Mouse (Mus musculus) heart, embryonic 15.5 days (tissue): ENCODE measurements around the gene Cdh16. TPM values are rescaled to one million over a fixed set of nuclear protein-coding genes. Genes with fewer than 3 reads are reported as not detected.

ENCODE experiments used
- ATAC-seq: fragments of 200-750 bp; cut with Nextera tagmentation; replicated peaks from 2 replicates; pipeline ENCODE4 v1.8.0; 2017; ENCODE audit warnings: low read depth, moderate TSS enrichment; ENCODE audit not compliant: insufficient number of reproducible peaks, insufficient read depth, low FRiP score
- H3K27ac ChIP-seq: fragments of 300-500 bp; sonication (generic); 2 replicates; pipeline ENCODE4 v1.5.1; 2015; ENCODE audit warnings: mild to moderate bottlenecking, inconsistent platforms
- H3K27me3 ChIP-seq: fragments of 300-500 bp; sonication (generic); 2 replicates; pipeline ENCODE4 v1.6.1; 2015; ENCODE audit warnings: inconsistent platforms
- H3K36me3 ChIP-seq: fragments of 300-500 bp; sonication (generic); 2 replicates; pipeline ENCODE4 v1.6.1; 2015; ENCODE audit warnings: mild to moderate bottlenecking, inconsistent platforms
- H3K4me1 ChIP-seq: fragments of 300-500 bp; sonication (generic); replicated peaks from 2 replicates; pipeline ENCODE4 v1.6.1; 2015; ENCODE audit warnings: inconsistent platforms
- H3K4me2 ChIP-seq: fragments of 300-500 bp; sonication (generic); 2 replicates; pipeline ENCODE4 v1.6.1; 2015; ENCODE audit warnings: inconsistent platforms, mild to moderate bottlenecking, moderate library complexity
- H3K4me3 ChIP-seq: fragments of 300-500 bp; sonication (generic); 2 replicates; pipeline ENCODE4 v1.5.1; 2015; ENCODE audit warnings: mild to moderate bottlenecking, inconsistent platforms
- H3K9ac ChIP-seq: fragments of 300-500 bp; sonication (generic); 2 replicates; pipeline ENCODE4 v1.6.1; 2015; ENCODE audit warnings: mild to moderate bottlenecking, inconsistent platforms
- H3K9me3 ChIP-seq: fragments of 300-500 bp; sonication (generic); replicated peaks from 2 replicates; pipeline ENCODE4 v1.6.1; 2016; ENCODE audit warnings: inconsistent platforms
- WGBS: fragments of 180-500 bp; shearing (Covaris S2); methylation state at CpG from one replicate; pipeline ENCODE4 v1.1.7; 2015; ENCODE audit warnings: mixed read lengths; 5-methylcytosine and 5-hydroxymethylcytosine counted together
- polyA plus RNA-seq: library from polyadenylated mRNA; unstranded; fragments of >200 nt; fragmentation: Nextera tagmentation; extraction: Ambion mirVana; gene quantifications from 2 replicates; pipeline ENCODE4 v1.2.1, GENCODE M21; 2015

Gene Cdh16
- polyA plus RNA-seq, 1 experiment from 2014 or later: 20.2 TPM

GRCm38 (mm10) chr8:104633156-104633744 lies 9.1 kb upstream of the Cdh16 start:
- ATAC-seq: no peak
- Histone ChIP-seq H3K9me3 (no peaks in the 10 kb centered on the region), H3K9ac (0 out of 2 replicates have a peak overlapping the region, but pooled peaks have one; percentile 10), H3K4me1 (peaks cover 37% of the 10 kb centered on the region), H3K4me3 (no peak overlapping the region), H3K27ac (peak overlapping the region; percentile 95), H3K36me3 (peaks cover 18% of the 10 kb centered on the region; the same call in 1 of the 2 replicates), H3K4me2 (no peak overlapping the region), H3K27me3 (no peaks in the 10 kb centered on the region)
- 38% methylated on average over 9 of the region's 9 CpGs for WGBS

GRCm38 (mm10) chr8:104632486-104632885 lies 8.3 kb upstream of the Cdh16 start:
- 59% methylated on average over 6 of the region's 6 CpGs for WGBS
- ATAC-seq: no peak
- no peak overlapping the region for H3K4me3 ChIP-seq
- peaks cover 44% of the 10 kb centered on the region for H3K4me1 ChIP-seq
- peak overlapping the region; percentile 82; the same call in 1 of the 2 replicates for H3K9ac ChIP-seq
- no peaks in the 10 kb centered on the region for H3K9me3 ChIP-seq
- peak overlapping the region; percentile 95 for H3K27ac ChIP-seq
- peaks cover 22% of the 10 kb centered on the region; the same call in 1 of the 2 replicates for H3K36me3 ChIP-seq
- peak overlapping the region; percentile 65 for H3K4me2 ChIP-seq
- no peaks in the 10 kb centered on the region for H3K27me3 ChIP-seq

GRCm38 (mm10) chr8:104631975-104632374 lies 7.8 kb upstream of the Cdh16 start:
- Histone ChIP-seq H3K27me3 (no peaks in the 10 kb centered on the region), H3K36me3 (peaks cover 23% of the 10 kb centered on the region; the same call in 1 of the 2 replicates), H3K4me2 (peak overlapping the region; percentile 65), H3K27ac (peak overlapping the region; percentile 95), H3K9me3 (no peaks in the 10 kb centered on the region), H3K9ac (peak overlapping the region; percentile 82), H3K4me3 (peak overlapping the region; percentile 75), H3K4me1 (peaks cover 48% of the 10 kb centered on the region)
- WGBS: 23% methylated on average over 5 of the region's 5 CpGs
- no peak for ATAC-seq

GRCm38 (mm10) chr8:104630981-104631663 lies 6.9 kb upstream of the Cdh16 start, which contains the start of gene Rrad:
Rrad (minus strand) TSS chr8:104631327.
- Histone ChIP-seq H3K4me1 (peaks cover 48% of the 10 kb centered on the region), H3K4me2 (peak within 1 kb of the TSS; percentile 65)

GRCm38 (mm10) chr8:104630574-104630973 lies 6.4 kb upstream of the Cdh16 start:
- H3K9ac ChIP-seq: peak overlapping the region; percentile 82
- peak overlapping the region; percentile 75 for H3K4me3 ChIP-seq
- H3K4me2 ChIP-seq: peak overlapping the region; percentile 65
- peaks cover 51% of the 10 kb centered on the region for H3K4me1 ChIP-seq
- no peaks in the 10 kb centered on the region for H3K27me3 ChIP-seq
- H3K27ac ChIP-seq: peak overlapping the region; percentile 95
- H3K9me3 ChIP-seq: no peaks in the 10 kb centered on the region
- under 1% methylated on average over 36 of the region's 36 CpGs for WGBS
- peaks cover 19% of the 10 kb centered on the region; the same call in 1 of the 2 replicates for H3K36me3 ChIP-seq
- ATAC-seq: peak; percentile 9

More at GRCm38 (mm10) chr8:104630981-104631663, 6.9 kb upstream of the Cdh16 start, which contains the start of gene Rrad:
- Histone ChIP-seq H3K27ac (peak within 1 kb of the TSS; percentile 95), H3K36me3 (peaks cover 23% of the 10 kb centered on the region; the same call in 1 of the 2 replicates), H3K4me3 (peak within 1 kb of the TSS; percentile 75), H3K9ac (peak within 1 kb of the TSS; percentile 82), H3K9me3 (no peaks in the 10 kb centered on the region), H3K27me3 (no peaks in the 10 kb centered on the region)
- under 1% methylated on average over 25 of the region's 28 CpGs for WGBS
- peak; percentile 81 for ATAC-seq

- peak overlapping the region; percentile 65 for H3K4me2 ChIP-seq
- peak overlapping the region; percentile 82 for H3K9ac ChIP-seq
- WGBS: 9% methylated on average over 8 of the region's 8 CpGs
- H3K27ac ChIP-seq: peak overlapping the region; percentile 95
- peaks cover 15% of the 10 kb centered on the region; the same call in 1 of the 2 replicates for H3K36me3 ChIP-seq
- H3K9me3 ChIP-seq: no peaks in the 10 kb centered on the region
- no peaks in the 10 kb centered on the region for H3K27me3 ChIP-seq
- H3K4me1 ChIP-seq: peaks cover 53% of the 10 kb centered on the region
- ATAC-seq: no peak
- peak overlapping the region; percentile 75 for H3K4me3 ChIP-seq
Measured at GRCm38 (mm10) chr8:104630111-104630479, 5.9 kb upstream of the Cdh16 start.

- WGBS: 19% methylated on average over 22 of the region's 22 CpGs
- ATAC-seq: peak; percentile 41
- Histone ChIP-seq H3K27me3 (no peaks in the 10 kb centered on the region), H3K27ac (peak overlapping the region; percentile 95), H3K9ac (peak overlapping the region; percentile 82), H3K4me3 (peak overlapping the region; percentile 75), H3K4me2 (peak overlapping the region; percentile 65), H3K4me1 (peaks cover 59% of the 10 kb centered on the region), H3K36me3 (peaks cover 11% of the 10 kb centered on the region; the same call in 1 of the 2 replicates), H3K9me3 (no peaks in the 10 kb centered on the region)
Measured at GRCm38 (mm10) chr8:104629306-104630110, 5.3 kb upstream of the Cdh16 start.

- Histone ChIP-seq H3K4me2 (peak overlapping the region; percentile 65), H3K9ac (peak overlapping the region; percentile 82; the same call in 1 of the 2 replicates), H3K36me3 (peaks cover 11% of the 10 kb centered on the region; the same call in 1 of the 2 replicates), H3K9me3 (no peaks in the 10 kb centered on the region), H3K4me3 (peak overlapping the region; percentile 75), H3K4me1 (peaks cover 60% of the 10 kb centered on the region), H3K27ac (peak overlapping the region; percentile 95), H3K27me3 (no peaks in the 10 kb centered on the region)
- WGBS: 85% methylated on average over 21 of the region's 21 CpGs
- no peak for ATAC-seq
Measured at GRCm38 (mm10) chr8:104628402-104628801, 4.2 kb upstream of the Cdh16 start.

- no peak for ATAC-seq
- H3K9ac ChIP-seq: no peak overlapping the region
- no peak overlapping the region for H3K4me3 ChIP-seq
- 56% methylated on average over 4 of the region's 4 CpGs for WGBS
- H3K27me3 ChIP-seq: no peaks in the 10 kb centered on the region
- peaks cover 50% of the 10 kb centered on the region for H3K4me1 ChIP-seq
- H3K36me3 ChIP-seq: peaks cover 11% of the 10 kb centered on the region; the same call in 1 of the 2 replicates
- H3K27ac ChIP-seq: peak overlapping the region; percentile 95
- no peak overlapping the region for H3K4me2 ChIP-seq
- no peaks in the 10 kb centered on the region for H3K9me3 ChIP-seq
Measured at GRCm38 (mm10) chr8:104627065-104627740, 3.0 kb upstream of the Cdh16 start.

- Histone ChIP-seq H3K4me2 (no peak overlapping the region), H3K9ac (no peak overlapping the region), H3K4me3 (no peak overlapping the region), H3K4me1 (peaks cover 12% of the 10 kb centered on the region), H3K27me3 (no peaks in the 10 kb centered on the region), H3K9me3 (no peaks in the 10 kb centered on the region), H3K36me3 (no peaks in the 10 kb centered on the region), H3K27ac (no peak overlapping the region)
- 66% methylated on average over 5 of the region's 5 CpGs for WGBS
- ATAC-seq: no peak
Measured at GRCm38 (mm10) chr8:104620765-104621164, 3.4 kb downstream of the Cdh16 start.
